Mouse (Mus musculus) natural killer cell, adult 2 months (primary cell): ENCODE data around the gene Galns.

Experiments
- DNase-seq, 2 experiments: peaks; one replicate each; pipeline ENCODE4 v3.0.0; 2022; ENCODE audit warnings: low spot score in 2 of 2

Galns gene

DNA sequence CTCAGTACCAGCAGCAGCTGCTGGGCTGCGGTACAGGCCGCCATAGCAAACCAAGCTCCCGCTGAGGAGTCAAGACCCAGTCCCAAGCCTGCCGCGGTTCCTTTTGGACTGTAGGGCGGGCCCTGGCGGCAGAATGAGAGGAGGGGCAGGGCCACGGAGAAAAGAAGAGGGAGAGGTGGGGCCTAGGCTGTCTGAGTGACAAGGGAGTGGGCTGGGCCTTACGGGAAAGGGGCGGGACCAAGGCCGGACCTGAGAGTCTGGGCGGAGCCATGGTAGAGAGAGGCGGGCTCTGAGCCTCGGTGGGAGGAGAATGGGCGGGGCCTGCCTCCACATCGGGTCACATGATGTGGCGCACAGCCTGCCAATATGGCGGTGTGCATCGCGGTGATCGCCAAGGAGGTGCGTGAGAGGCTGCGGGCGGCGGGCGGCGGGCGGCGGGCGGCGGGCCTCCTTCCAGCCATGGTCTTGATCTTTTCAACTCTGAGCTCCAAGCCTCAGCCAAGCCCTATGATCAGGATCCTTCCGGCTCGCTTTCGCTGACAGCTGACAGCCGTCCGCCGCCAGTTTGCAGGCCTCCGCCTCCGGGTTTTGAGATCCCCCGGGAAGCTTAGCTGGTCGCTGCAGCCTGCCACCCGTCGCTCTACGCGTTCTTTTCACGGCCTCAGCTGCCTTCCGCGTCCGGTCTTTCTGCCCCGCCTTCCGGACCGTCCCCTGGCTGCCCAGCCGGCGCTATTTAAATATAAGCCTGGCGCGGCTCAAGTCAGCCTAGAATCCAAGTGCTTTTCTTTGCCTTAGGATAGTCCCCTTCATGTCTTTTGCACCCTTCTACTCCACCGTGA, at the start of gene Galns, which contains the start of gene Trappc2l:
Gene Galns (minus strand): TSS at position 169 of the 839 bp plus-strand sequence.
Gene Trappc2l (plus strand): TSS at position 346 of the 839 bp plus-strand sequence.
- DNase-seq: peak; percentile 94 to 96

DNA sequence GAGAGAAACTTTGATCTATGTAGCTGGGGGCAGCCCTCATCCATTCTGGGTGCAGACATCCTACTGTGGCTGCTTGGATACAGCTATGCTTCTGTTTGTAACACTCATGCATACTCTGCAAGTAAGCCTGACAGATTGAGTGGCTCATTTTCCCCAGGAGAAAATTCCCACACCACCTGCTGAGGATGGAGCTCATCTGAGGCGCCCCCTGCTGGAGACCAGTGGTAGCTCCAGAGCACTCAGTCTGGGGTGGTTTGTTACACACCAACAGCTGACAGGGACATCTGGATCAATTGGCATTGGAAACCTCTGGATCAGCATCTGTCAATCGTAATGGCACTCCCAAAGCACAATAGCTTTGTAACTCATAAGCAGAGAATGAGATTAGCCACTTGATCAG, 48.8 kb upstream of the Galns start:
- DNase-seq: peak in 1 of 2 experiments; percentile 33

DNA sequence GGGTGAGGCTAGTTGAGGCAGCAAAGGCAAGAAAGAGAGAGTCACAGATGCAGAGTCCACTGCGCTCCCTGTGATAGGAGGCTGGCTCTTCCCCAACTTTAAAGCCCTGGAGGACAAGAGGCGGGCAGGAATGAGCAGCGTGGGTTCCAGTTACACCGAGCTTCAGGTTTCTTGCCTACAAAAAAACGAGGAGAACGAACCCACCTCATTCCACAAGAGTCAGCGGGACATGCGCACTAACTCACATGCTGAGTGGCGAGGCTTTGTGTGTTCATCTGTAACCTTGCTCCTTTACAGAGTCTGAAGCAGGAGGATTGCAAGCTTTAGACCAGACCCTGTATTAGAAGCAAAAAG, 47.5 kb upstream of the Galns start:
- no peak for DNase-seq

DNA sequence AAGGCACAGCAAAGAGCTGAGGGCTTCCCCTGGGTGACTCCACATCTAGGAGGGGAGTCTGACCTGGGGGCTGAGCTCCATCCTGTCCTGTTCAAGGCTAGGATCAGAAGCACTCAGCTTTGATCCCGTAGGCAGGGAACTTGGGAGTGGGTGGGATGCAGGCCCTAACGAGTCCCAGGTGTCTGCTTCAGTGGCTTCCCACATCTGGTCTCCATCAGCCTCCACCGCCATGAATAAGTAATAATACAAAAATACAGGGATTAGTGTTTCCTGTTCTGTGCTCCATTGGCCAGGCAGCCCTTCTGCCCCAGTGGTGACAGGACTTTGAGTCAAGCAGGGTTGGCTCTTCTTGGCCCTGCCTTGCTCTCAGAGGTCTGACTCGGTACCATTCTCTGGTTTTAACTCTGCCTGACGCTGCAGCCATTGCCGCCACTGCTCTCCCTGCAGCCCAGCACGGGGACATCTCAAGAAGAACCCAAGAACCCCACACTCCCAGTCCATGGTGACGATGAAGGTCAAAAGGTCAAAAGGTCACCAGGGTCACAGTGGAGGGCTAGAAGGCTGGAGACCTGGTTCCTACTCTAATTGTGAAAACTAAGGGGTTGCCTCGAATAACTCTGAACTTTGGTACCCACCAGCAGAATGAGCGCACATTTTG, 47.0 kb upstream of the Galns start:
- no peak for DNase-seq

DNA sequence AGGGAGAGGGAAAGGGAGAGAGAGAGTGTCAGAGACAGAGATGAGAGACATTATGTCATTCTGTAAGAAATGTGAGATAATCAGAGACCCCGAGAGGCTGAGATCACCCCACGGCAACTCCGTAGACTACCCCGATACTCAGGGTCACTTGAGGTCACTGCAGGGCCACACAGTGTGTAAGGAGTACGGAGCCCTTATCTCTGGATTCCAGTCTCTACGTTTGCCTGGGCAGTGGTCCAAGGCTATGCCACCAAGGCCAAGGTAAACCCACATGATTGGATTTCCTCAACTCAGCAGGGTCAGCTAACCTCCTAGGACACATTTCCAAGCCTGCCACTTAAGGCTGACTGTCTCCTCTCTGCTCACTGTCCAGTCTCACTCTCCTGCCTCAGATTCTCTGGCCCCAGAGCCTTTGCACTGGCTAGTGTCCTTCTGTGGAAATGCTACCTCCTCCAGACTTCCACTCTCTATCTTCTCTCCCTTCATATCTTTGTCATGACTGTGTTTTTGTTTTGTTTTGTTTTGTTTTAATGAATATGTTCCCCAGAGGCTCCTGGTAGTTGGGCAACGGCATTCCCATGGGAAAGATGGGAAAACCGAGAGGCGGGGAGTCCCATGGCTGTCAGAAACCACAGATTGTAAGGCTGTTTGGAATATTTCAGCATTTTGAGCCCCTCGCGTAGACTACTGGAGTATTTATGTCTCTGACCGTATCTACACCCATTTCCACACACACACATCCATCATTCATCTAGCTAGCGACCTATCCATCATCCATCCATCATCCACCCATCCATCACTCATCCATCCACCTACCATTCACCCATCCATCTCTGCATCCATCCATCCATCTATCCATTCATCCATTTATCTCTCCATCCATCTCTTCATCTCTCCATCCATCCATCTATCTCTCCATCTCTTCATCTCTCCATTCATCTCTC, 45.1 kb upstream of the Galns start:
- DNase-seq: no peak

DNA sequence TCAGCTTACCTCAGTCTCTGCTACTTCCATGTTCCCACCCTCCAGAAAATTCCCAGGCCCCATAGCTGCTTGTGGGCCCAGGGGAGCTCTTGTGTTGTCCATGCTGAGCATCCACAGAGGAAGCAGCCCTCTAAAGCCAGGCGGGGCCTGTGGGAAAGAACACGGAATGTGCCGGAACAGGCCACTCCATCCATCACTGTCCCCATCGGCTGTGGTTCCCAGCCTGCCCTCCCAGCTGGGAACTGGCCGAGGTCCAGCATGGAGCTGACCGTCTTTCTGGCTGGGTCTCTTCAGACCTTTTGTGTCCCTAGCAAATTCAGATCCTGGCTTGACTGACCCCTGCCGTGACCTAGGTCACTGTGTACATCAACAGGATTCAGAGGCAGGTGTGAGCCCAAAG, 43.5 kb upstream of the Galns start:
- no peak for DNase-seq

DNA sequence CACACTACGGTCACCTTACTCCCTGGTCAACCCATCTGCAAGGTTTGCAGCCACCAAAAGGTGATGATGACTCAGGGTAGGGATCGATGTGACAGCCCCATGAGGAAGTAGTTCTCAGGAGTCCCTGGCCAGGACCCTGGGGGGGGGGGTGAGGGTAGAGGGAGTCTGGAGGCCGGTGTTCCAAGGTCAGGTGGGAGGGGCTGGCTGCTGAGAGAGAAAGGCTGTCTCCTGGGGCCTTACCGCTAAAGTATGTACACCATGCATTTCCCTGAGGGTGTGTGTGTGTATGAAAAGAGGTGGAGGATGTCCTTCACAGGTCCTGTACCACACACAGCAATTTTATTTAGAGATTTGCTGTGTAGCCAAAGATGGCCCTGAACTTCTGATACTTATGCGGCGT, 41.4 kb upstream of the Galns start:
- no peak for DNase-seq

DNA sequence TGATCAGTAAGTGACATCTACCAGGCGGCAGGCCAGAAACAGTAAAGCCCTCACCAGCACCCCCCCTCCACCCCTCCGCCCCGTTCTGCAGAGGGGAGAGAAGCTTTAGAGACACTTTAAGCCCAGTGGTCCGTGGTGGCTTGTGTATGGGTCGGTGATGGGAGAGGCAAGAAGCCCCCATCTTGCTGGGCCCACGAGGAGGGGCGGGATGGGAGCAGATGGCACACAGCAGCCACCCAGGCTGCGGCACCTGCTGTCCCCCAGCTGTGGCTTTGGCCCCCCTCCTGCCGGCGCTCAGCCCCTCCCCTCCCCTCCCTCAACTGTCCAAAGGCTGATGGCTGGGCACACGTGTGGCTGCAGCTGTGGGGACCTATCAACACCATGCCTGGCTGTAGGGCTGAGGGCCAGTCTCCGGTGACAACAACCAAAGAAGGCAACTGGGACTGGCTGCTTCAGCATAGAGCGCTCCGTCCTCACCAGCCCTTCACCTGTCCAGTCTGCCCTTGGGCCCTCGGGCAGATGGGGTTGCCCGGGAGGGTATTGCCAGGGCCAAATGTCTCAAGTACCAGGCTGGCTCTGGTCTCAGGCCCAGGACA, 40.2 kb upstream of the Galns start:
- no peak for DNase-seq

DNA sequence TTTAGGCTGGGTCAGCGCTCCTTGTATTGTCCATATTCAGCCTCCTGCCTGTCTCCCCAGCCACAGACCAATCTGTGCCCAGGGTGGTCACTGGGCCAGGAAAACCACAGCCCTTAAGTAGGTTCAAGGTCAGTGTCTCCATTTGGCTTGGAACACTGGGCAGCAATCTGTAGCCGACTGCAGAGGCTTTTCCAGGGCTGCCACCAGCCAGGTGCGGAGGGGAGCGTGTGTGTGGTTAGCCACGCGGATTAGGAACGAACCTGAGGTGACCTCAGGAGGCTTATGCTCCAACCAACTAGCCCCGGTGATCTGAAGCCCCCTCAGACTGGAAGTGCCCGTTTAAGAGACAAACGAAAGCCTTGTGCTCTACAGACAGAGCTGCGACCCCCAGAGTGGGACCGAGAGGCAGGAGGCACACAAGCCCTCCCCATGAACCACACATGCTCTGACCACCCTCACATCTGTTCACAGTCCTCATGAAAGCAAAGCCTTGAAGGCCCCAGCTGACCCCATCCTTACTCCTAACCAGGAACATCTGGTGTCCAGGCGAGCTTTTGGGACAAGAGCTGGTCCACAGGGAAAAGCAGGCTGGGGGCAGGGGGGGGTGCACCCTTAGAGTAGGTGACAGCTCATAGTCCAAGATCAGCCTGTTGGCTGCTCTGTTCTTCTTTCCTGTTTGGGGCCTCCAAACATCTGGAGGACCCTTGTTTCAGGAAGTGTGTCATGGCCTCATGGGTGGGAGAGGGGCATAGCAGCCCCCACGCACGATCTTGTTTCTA, 37.1 kb upstream of the Galns start:
- DNase-seq: no peak

DNA sequence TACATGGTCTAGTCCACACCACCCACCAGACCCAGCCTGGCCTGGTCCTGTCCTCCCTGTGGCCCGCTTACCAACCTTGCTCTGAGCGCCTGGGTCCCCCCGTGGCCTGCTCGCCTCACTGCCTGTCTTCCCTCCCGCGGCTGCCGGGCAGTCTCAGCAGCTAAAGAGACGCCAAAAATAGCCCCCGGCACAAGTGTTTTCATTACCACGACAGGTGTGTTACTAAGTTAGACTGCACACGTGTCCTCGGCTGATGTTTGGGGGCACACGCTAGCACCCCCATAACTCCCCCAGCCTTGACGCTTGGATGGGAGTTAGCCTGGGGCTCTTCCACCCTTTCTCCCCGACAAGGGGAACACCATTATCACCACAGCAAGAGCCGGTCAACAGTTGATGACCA, 35.1 kb upstream of the Galns start:
- no peak for DNase-seq

DNA sequence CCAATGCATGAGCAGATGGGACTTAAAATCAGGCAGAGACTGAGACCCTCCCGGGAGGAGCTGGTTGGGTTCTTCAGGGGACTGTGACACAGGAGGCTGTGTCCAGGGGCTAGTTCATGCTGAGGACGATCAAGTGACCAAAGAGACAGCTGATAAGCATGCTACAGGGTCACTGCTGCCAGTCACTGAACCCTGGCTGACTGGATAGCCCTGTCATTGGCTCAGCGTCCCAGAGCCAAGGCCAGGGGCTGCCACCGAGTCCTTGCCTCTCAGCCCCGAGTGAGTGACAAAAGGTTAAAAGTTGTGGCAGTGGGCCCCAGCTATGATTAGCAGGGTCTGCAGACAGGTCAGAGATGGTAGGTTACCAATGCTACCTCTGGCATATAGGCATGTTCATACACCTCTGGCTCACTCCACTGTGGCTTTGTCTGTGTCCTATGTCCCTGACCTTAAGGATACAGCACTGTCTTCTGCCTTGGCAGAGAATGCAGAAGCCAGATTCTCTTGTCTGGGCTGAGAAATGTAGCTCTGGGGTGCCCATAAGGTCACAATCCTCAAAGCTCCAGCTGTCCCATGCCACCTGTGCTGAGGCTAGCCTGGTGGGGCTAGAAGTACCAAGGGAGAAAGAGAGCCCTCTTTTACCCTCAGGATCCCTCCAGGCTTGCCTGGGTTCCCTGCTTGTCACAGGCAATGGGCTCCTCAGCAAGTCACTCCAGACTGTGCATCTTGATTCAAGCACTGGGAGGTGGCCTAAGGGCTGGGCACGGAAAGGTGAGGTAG, 33.1 kb upstream of the Galns start:
- no peak for DNase-seq

DNA sequence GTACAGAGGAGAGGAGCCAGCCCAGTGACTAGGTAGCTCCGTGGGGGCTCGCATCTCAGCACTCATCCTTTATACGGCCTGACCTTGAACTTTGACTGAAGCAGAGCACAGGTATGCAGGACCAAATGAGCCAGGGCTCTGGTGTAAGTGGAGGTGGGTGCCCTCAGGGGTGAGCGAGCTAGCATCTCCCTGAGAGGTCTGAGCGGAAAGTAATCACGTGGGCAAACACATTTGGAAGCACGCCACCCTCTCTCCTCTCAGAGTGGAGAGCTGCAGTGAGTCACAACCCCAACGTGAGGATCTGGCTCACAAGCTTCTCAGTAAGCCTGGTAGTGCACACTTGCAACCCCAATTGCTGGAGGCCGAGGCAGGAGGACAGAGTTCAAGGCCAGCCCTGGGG, 30.8 kb upstream of the Galns start:
- no peak for DNase-seq

DNA sequence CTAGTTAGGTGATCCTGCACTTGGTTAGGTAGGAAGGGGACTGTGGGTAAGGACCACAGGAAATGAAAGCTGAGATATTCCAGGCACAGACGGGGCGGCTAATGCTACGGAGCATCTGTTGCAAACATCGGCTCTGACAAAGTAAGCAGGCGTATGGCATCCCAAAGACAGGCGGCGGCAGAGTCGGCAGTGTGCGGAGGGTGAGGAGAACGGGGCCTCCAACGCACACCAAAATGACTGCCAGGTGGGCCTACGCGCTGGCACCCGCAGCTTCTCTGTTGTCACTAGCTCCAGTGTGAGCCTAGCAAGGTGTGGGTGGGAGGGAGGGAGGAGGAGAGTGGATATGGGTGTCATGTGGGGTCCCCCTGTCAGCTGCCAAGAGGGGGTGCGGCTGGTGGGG, 30.1 kb upstream of the Galns start:
- no peak for DNase-seq

DNA sequence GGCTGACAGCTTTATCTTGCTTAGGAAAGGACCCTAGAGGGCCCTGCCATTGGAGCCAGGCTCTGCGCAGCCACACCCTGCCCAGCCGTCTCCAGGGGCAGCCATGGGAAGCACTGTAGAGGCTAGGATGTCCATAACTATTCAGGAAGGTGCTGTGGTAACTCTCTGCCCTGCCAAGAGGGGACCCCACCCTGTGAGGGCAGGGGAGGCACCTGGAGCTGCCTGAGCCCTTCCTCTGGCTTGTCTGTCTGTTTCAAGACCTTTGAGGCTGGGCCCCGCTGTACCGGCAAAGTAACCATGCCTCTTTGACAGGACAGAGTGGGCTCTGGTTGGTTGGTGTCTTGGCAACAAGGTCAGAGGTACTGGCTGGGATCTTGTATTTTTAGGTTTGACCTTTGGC, 29.6 kb upstream of the Galns start:
- DNase-seq: no peak

DNA sequence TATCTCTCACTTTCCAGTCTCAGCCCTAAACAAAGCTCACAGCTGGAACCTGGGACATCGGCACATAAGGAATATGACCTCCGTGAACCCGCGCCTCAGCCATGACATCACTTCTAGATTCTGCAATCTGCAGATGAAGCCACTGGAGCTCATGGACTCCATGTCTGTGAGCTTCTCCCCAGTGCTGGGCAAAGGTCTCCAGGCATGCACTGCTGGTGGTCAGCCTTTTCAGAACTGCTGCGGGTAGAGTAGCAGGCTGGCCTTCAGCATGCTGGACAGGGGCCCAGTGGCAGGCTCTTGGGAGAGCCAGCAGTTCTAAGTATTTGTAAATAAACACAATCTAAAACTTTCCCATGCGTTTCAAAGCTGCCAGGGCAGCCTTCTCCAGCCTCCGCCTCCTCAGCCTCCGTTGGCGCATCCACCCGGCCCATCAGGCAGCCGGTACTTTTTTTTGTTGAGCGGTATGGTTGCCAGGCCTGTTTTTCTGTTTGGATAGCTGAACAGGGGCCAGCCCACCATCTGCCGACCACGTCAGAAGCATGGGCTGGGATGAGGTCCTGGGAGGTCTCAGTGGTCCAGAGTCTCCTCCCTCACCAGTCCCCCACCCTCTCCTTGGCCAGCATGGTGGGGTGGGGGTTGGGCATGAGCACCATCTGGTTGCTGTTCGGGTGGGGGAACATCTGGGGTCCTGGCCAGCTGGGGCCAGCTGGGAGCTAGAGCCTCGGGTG, 28.4 kb upstream of the Galns start:
- no peak for DNase-seq

DNA sequence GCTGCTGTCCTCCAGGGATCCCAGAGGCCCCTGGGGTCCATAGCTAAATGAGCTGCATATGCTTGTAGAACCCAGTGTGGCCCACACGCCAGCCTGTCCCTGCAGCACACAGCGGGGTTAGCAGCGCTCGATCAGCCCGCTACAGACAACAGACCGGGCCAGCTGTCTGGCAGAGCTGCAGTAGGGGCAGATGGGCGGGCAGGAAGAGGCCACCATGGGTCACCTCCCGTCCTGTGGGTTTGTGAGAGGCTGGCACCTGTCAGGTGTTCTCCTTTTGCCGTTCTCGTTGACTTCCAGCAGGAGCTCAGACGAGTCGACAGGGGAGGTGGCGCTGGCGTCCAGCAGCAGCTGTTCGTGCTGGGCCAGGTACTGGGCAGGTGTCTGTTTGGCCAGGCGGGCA, 27.3 kb upstream of the Galns start:
- DNase-seq: no peak

DNA sequence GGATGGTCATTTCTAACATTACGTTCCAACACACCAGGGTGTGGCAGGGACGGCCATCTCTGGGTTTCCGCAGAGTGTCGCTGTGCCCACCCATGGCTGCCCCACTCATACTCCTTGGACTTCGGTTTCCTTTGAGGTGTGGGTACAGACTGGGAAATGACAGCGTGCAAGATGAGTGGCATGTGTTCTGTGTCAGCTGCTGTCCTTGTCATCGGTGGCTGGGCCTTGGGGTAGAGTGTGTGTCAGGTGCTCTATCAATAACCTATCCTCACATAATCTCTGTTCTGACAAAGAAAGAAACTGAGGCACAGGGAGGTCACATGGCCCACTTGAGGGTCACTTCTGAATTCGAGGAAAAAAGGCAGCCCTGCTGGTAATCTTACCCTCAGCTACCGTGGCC, 26.0 kb upstream of the Galns start:
- no peak for DNase-seq

DNA sequence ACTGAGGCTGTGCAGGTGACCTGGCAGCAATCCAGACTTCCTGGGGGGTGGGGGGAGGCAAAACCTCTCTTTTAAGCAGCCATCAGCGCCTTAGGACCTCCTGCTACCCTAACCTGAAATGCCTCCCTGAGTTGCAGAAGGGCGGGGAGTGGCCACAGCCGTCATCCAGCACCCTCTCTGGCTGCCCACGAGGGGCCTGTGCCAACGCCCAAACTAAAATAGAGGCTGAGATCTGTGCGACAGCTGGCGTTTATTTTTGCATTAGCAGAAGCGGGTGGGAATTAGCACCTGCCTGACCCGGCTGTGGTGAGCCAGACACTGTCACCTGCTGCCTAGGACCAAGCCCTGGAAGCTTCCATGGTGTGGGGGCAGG, 25.5 kb upstream of the Galns start:
- DNase-seq: no peak

DNA sequence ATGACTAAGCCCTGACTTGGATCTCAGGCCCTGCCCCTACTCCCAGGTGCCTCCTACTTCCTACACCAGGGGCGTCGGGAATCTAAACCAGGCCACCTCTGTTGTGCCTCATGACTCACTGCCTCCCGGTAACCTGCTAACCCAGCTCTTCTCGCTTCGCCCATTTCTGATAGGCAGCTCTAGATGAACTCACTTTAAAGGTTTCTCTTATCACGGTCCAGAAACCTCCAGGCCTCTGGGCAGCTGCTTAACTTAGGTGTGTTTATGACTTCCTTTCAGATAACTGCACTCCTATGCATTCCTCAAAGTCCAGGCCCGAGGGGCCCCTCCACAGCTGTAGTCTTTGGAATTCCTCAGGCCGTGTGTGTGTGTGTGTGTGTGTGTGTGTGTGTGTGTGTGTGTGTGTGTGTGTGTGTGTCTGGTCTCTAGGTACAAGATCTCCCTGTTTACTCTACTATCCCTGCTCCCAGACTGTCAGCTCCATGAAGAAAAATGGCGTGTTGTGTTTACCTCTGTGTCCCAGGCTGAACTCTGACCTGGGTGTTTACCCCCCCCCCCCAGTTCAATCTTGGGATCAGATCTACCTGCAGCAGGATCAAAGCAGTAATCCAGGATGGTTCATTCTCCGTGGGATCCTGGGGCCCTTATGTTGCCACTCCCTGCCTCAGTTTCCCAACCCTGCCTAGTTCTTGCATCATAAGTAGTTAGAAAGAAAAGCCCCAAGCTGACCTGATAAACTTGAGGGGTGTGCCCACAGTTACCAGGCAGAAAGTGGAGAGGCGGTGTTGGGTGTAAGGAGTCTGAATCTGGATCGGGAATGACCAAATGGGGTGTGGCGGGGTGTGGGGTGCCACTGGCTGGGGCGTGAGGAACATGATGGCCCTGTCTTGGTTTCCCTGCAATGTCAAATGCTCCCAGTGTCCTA, 24.9 kb upstream of the Galns start:
- no peak for DNase-seq
